Mouse (Mus musculus): ENCODE measurements around the gene Ifit1. TPM values are rescaled to one million over a fixed set of nuclear protein-coding genes. Genes with fewer than 3 reads are reported as not detected.

Gene Ifit1
- polyA plus RNA-seq, 1 experiment, result 2.0 TPM

- Histone ChIP-seq H3K27me3 (ENCODE audit: control insufficient read depth, insufficient read depth, low read length) (no peaks in the 10 kb centered on the region), H3K36me3 (ENCODE audit: control insufficient read depth, insufficient read depth, low read length) (no peaks in the 10 kb centered on the region), H3K4me1 (ENCODE audit: control insufficient read depth, insufficient read depth, insufficient read length) (peaks cover 4% of the 10 kb centered on the region; the same call in 1 of the 2 replicates), H3K27ac (ENCODE audit: insufficient read depth, low read length) (no peak overlapping the region), H3K4me3 (ENCODE audit: extremely low read depth, insufficient read depth, insufficient read length) (no peak overlapping the region)
- TF ChIP-seq CTCF (IDR thresholded peaks at IDR 0.05; ENCODE audit: extremely low read depth, insufficient read depth, insufficient read length, insufficient replicate concordance), result no peak
- no peak for TF ChIP-seq POLR2A (IDR thresholded peaks at IDR 0.05; ENCODE audit: low read depth, low read length)
- DNase-seq (ENCODE audit: low read depth in 1 of 2, low spot score in 2 of 2), result no peak
- WGBS, result 93% methylated on average over 3 of the region's 3 CpGs
These were observed 57.8 kb downstream of the Ifit1 start for GRCm38 (mm10) chr19:34698432-34698831.

- TF ChIP-seq CTCF (IDR thresholded peaks at IDR 0.05; ENCODE audit: extremely low read depth, insufficient read depth, insufficient read length, insufficient replicate concordance) (no peak), POLR2A (IDR thresholded peaks at IDR 0.05; ENCODE audit: low read depth, low read length) (no peak)
- WGBS, result 71% methylated on average over 1 of the region's 1 CpGs
These were observed 58.2 kb downstream of the Ifit1 start for GRCm38 (mm10) chr19:34698852-34699251.

GRCm38 (mm10) chr19:34699300-34699699 lies 58.6 kb downstream of the Ifit1 start:
- no peak overlapping the region for H3K4me3 ChIP-seq (ENCODE audit: extremely low read depth, insufficient read depth, insufficient read length)
- WGBS, result 46% methylated on average over 2 of the region's 2 CpGs
- H3K27ac ChIP-seq (ENCODE audit: insufficient read depth, low read length), result no peak overlapping the region
- no peak for DNase-seq (ENCODE audit: low read depth in 1 of 2, low spot score in 2 of 2)
- H3K36me3 ChIP-seq (ENCODE audit: control insufficient read depth, insufficient read depth, low read length), result no peaks in the 10 kb centered on the region
- H3K27me3 ChIP-seq (ENCODE audit: control insufficient read depth, insufficient read depth, low read length), result no peaks in the 10 kb centered on the region
- peaks cover 4% of the 10 kb centered on the region; the same call in 1 of the 2 replicates for H3K4me1 ChIP-seq (ENCODE audit: control insufficient read depth, insufficient read depth, insufficient read length)
- no peak for TF ChIP-seq POLR2A (IDR thresholded peaks at IDR 0.05; ENCODE audit: low read depth, low read length)
- no peak for TF ChIP-seq CTCF (IDR thresholded peaks at IDR 0.05; ENCODE audit: extremely low read depth, insufficient read depth, insufficient read length, insufficient replicate concordance)

More at GRCm38 (mm10) chr19:34698852-34699251, 58.2 kb downstream of the Ifit1 start:
- H3K4me3 ChIP-seq (ENCODE audit: extremely low read depth, insufficient read depth, insufficient read length), result no peak overlapping the region
- H3K27ac ChIP-seq (ENCODE audit: insufficient read depth, low read length), result no peak overlapping the region
- no peaks in the 10 kb centered on the region for H3K36me3 ChIP-seq (ENCODE audit: control insufficient read depth, insufficient read depth, low read length)
- no peaks in the 10 kb centered on the region for H3K27me3 ChIP-seq (ENCODE audit: control insufficient read depth, insufficient read depth, low read length)
- H3K4me1 ChIP-seq (ENCODE audit: control insufficient read depth, insufficient read depth, insufficient read length), result peaks cover 4% of the 10 kb centered on the region; the same call in 1 of the 2 replicates
- DNase-seq (ENCODE audit: low read depth in 1 of 2, low spot score in 2 of 2), result no peak

Other genes with a start within 250 kb of the Ifit1 start
- gene Ch25h, start 165.7 kb upstream of the Ifit1 start, polyA plus RNA-seq (2012; rRNA removed), result 12.9 and 20.8 TPM in 2 replicates
- gene Lipa, start 113.4 kb upstream of the Ifit1 start, polyA plus RNA-seq (2012; rRNA removed), result 24.7 and 30.2 TPM in 2 replicates
- gene Ifit2, start 90.2 kb upstream of the Ifit1 start, polyA plus RNA-seq (2012; rRNA removed), result 0.83 TPM in 2 replicates
- gene Ifit3, start 57.3 kb upstream of the Ifit1 start, polyA plus RNA-seq (2012; rRNA removed), result 2.8 and 3.3 TPM in 2 replicates
- gene Ifit1bl1, start 38.9 kb upstream of the Ifit1 start, polyA plus RNA-seq (2012; rRNA removed), result 1.9 and 2.2 TPM in 2 replicates
- gene Ifit3b, start 32.9 kb upstream of the Ifit1 start, polyA plus RNA-seq (2012; rRNA removed), result 0.68 and 0.70 TPM in 2 replicates
- gene Ifit1bl2, start 128 bp upstream of the Ifit1 start, polyA plus RNA-seq (2012; rRNA removed), result 0.05 and 0.11 TPM in 2 replicates
- 0.22 and 0.27 TPM in 2 replicates for gene Slc16a12, start 106.4 kb downstream of the Ifit1 start, polyA plus RNA-seq (2012; rRNA removed)
- gene Pank1, start 238.6 kb downstream of the Ifit1 start, polyA plus RNA-seq (2012; rRNA removed), result 0.47 and 0.75 TPM in 2 replicates

Data from spleen, adult 2 months (tissue).